Mouse (Mus musculus) brain, embryonic 18.5 days (tissue): ENCODE measurements around the gene Clcn7.
"Not testable (repeated sequence)": the region's sequence is repeated elsewhere in the genome, so short reads cannot be mapped to it uniquely, and the experiment has no call there.

ENCODE experiments used
- DNase-seq: peaks from one replicate; pipeline ENCODE4 v3.0.0-alpha.2; 2012; ENCODE audit warnings: low read depth, low spot score

Gene Clcn7

GRCm38 (mm10) chr17:25133275-25133698 is at the start of gene Clcn7:
Gene Clcn7 (plus strand): TSS chr17:25133391.
- peak; percentile 84 for DNase-seq

- no peak for DNase-seq
Measured at GRCm38 (mm10) chr17:25083444-25083931, 49.7 kb upstream of the Clcn7 start, which contains the start of gene Tmem204. Gene Tmem204 (minus strand): TSS chr17:25083591.

- DNase-seq = no peak
Measured at GRCm38 (mm10) chr17:25084835-25085385, 48.3 kb upstream of the Clcn7 start.

- no peak for DNase-seq
Measured at GRCm38 (mm10) chr17:25086724-25087123, 46.5 kb upstream of the Clcn7 start.

GRCm38 (mm10) chr17:25089158-25089557 is 44.0 kb upstream of the Clcn7 start:
- no peak for DNase-seq

- DNase-seq = no peak
Measured at GRCm38 (mm10) chr17:25090450-25090849, 42.7 kb upstream of the Clcn7 start.

- no peak for DNase-seq
Measured at GRCm38 (mm10) chr17:25096221-25096620, 37.0 kb upstream of the Clcn7 start.

- DNase-seq = no peak
Measured at GRCm38 (mm10) chr17:25100052-25100451, 33.1 kb upstream of the Clcn7 start.

- no peak for DNase-seq
Measured at GRCm38 (mm10) chr17:25101338-25101737, 31.9 kb upstream of the Clcn7 start.

- no peak for DNase-seq
Measured at GRCm38 (mm10) chr17:25107786-25108185, 25.4 kb upstream of the Clcn7 start.

GRCm38 (mm10) chr17:25109578-25109977 is 23.6 kb upstream of the Clcn7 start:
- no peak for DNase-seq

GRCm38 (mm10) chr17:25110590-25110989 is 22.6 kb upstream of the Clcn7 start:
- DNase-seq = no peak

- no peak for DNase-seq
Measured at GRCm38 (mm10) chr17:25111220-25111619, 22.0 kb upstream of the Clcn7 start.

- DNase-seq = peak; percentile 45
Measured at GRCm38 (mm10) chr17:25111739-25112422, 21.3 kb upstream of the Clcn7 start.

GRCm38 (mm10) chr17:25112423-25112810 is 20.8 kb upstream of the Clcn7 start:
- DNase-seq = no peak

- no peak for DNase-seq
Measured at GRCm38 (mm10) chr17:25114908-25115645, 18.1 kb upstream of the Clcn7 start.

- peak; percentile 81 for DNase-seq
Measured at GRCm38 (mm10) chr17:25115664-25116432, 17.3 kb upstream of the Clcn7 start, which contains the start of gene Telo2. Gene Telo2 (minus strand): TSS chr17:25115967.

GRCm38 (mm10) chr17:25117263-25117662 is 15.9 kb upstream of the Clcn7 start:
- no peak for DNase-seq

GRCm38 (mm10) chr17:25120406-25120805 is 12.8 kb upstream of the Clcn7 start, which contains the start of gene Ptx4:
Gene Ptx4 (plus strand): TSS chr17:25120760.
- no peak for DNase-seq

GRCm38 (mm10) chr17:25123979-25124378 is 9.2 kb upstream of the Clcn7 start:
- no peak for DNase-seq

- DNase-seq = not testable (repeated sequence)
Measured at GRCm38 (mm10) chr17:25125442-25126060, 7.6 kb upstream of the Clcn7 start.
